Mouse (Mus musculus) ovary, postnatal 14 days (tissue): ENCODE data around the gene Ints14.
"Not testable (repeated sequence)": the region's sequence is repeated elsewhere in the genome, so short reads cannot be mapped to it uniquely, and the experiment has no call there.

Source experiments
- DNase-seq: peaks from one replicate; pipeline ENCODE4 v3.0.0; 2022; ENCODE audit warnings: low spot score

The Ints14 gene

DNA sequence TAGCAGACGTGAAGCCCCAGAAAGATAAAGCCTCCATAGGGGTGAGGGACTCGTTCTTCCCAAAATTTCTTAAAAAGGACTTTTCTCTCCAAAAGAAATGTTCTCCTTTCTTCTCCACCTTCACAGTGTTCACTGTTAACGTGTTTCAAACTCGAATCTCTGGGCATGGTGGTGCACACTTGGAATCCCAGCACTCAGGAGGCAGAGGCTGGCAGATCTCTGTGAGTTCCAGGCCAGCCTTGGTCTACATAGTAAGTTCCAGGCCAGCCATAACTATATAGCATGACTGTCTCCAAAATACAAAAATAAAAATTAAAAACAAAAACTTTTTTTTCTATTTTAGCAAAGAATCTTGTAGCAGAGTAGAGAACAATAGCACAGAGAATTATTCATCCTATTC lies 59.4 kb downstream of the Ints14 start:
- no peak for DNase-seq

DNA sequence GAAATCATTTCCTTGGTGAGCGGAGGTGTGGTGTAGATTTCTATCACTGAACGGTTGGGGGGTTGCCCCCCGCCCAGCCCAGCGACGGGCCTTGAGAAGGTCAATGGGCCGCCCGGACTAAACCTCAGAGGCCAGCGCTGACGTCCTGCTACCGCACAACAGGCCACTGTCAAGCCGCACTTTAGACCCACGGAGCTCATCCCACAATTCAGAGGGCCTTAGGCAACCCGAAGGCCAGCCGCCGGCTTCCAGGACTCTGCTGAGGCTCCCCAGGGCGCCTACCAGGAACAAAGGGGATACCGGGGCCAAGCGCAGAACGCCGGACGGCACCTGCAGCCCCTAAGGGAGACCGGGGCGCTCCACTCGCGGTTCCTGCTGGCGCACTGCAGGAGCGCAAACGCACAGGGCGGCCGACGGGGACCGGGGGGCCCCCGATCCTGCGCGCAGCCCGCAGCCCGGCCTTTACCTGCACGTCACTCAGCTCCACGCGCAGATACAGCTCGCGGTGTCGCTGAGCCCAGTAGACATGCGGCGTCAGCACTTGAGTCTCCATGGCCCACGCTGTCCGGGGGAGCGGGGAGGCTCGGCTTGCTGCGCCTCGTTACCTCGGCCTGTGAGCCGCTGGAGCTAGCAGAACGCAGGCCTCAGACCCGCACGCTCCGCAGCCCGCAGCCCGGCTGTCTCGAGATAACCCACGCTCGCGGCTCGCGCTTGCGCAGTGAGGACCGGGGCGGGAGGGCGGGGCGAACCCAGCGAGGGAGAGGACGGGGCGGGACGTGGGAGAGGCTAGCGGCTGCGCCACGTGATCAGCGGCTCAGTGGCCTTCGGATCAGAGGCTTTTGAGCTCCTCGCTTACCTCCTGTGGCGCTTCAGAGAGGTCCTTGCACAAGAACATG lies 60.5 kb downstream of the Ints14 start, which contains the start of gene Hacd3:
TSS of gene Hacd3 (minus strand) at position 703 of the 896 bp plus-strand sequence.
- peak; percentile 76 for DNase-seq

DNA sequence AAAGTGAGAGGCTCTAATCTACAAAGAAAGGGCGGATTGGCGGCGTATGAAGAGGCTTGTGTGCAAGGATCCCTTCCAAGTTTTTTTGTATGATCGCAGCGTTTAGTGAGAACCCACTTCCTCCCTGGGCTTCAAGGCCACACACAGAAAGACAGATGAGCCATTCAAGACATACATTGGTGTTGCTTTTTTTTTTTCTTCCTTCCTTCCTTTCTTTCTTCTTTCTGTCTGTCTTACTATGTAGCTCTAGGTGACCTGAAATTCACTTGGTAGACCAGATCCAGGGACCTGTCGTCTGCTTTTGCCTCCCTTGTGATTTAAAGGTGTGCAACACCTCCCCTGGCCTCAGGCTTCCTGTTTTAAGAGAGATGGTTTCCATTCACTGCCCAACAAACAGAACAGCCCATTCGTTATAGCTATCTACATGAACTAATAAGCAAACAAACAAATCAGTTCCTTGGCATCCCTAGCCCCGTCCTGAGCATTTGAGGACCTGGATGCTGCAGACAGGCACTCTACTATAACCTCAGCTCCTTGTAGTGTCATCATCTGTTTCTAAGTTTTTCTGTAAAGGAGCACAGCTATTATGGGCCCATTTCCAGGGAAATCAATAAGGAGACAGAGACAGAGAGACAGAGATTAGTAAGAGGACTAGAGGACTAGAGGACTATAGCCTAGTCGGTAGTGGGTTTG lies 61.3 kb downstream of the Ints14 start:
- no peak for DNase-seq

DNA sequence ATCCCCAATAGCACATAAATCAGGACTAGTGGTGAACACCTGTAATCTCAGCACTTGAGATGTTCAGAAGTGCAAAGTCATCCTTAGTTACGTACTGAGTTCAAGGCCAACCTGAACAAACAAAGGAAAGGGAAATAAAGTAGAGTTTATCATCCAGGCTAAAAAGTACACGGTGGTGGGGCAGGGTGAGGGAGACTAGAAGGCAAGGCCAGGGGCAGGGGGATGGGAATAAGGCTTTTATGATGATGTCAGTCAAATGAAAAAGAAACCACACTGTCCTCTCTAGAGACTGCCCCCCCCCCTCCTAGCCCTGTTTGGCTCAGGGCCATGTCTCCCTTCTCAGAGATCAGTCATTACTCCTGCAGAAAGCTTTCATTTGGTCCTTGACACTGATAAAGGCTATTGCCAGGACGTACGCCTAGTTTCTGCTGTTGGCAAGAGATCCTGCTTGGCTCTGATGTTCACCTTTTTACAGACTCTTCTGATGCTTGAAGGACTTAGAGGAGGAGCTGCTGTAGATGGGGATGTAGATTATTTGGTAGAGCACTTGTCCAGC lies 62.0 kb downstream of the Ints14 start:
- DNase-seq: no peak

GRCm38 (mm10) chr9:65023447-65023846 lies 62.7 kb downstream of the Ints14 start:
- no peak for DNase-seq

DNA sequence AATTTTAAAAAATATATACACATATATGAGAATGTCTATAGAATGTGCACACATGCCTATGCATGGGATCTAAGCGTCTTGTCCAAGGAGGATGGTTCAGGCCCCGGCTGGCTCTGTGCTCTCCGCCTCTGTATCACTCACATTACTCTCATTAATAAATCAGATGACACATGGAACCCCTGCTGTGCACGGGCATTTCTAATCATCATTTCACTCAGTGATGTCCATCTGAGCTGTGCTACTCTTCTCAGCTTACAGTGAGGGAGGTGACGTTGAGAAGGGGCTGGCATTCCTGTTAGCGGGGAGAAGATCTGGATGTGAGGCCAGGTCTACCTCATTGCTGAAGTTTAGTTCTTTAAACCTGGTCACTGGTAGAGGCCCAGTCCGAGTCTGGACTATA lies 66.5 kb downstream of the Ints14 start:
- no peak for DNase-seq

DNA sequence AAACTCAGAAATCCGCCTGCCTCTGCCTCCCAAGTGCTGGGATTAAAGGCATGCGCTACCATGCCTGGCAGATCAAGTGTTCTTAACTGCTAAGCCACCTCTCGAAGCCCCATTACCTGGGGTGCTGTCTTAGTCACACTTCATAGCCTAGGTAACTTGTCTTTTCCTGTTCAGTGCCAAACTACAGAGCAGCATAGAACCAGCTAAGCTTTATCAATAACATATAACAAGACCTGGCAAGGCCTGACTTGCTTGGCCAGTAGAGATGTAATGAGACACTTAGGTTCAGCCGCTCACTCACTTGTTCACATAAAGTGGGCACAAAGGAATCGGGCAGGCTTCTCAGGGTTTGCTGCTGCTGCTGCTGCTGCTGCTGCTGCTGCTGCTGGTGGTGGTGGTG lies 67.6 kb downstream of the Ints14 start:
- DNase-seq: no peak

- DNase-seq: not testable (repeated sequence)
Observed at GRCm38 (mm10) chr9:65031355-65031754, 70.7 kb downstream of the Ints14 start.

GRCm38 (mm10) chr9:65031894-65032268 lies 71.2 kb downstream of the Ints14 start:
- DNase-seq: no peak

DNA sequence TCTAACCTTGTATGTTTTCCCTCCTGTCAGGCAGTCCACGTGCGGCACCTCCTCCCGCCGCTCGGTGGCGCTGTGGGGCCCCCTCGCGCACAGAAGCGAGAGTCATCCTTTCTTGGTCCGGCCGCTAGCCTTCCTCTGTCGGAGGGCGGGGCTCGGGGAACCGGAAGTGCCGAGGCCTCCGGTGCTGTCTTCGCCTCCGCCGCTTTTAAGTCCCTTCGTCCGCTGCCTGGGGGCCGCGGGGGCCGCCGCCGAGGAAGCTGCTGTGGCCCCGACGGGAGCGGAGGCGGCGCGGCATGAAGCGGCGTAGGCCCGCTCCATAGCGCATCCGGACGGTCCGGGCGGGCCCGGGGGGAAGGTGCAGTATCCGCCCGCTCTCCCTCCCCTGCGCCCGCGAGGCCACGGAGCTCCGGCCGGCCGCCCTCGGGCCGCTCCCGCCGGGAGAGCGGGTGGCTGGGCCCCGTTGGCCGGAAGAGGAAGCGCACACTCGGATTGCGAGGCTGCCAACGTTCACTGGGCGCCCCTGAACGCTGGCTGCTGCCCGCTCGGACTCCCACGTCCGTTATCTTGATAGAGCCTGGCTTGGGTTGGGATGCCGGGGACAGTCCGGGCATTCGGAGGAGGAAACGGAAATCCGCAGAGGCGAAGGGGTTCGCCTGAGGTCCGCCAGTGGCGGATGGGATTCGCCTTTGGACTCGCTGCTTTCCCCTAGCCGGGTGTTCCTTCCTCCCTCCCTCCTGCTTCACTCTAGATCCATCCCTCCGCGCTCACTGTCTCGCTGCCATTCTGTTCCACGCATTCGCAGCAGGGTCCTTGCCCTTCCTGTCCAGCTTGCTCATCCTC lies 71.8 kb downstream of the Ints14 start, which contains the start of gene Dpp8:
TSS of gene Dpp8 (plus strand) at position 146 of the 840 bp plus-strand sequence.
- DNase-seq: peak; percentile 94

DNA sequence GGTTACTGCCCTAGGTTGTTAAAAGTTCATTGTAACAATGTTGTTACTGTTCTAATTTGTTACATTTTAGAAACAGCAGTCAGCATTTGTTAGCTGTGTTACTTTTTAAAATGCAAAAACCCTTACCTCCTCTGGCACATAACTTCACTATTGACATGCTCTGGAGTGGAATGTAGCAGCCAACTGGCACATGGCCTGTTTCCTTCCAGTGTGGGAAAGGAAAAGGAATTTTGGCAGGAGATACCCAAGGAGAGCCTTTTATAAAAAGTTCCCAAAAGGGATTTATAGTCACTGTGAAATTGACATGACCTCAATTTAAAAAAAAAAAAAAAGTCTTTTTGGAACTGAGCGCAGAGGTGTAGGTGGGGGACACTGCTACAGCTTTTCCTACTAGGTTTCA lies 75.8 kb downstream of the Ints14 start:
- DNase-seq: no peak
